Mouse (Mus musculus): ENCODE results near the gene Zfp605. TPM values are rescaled to one million over a fixed set of nuclear protein-coding genes. Genes with fewer than 3 reads are reported as not detected.
A peak's percentile ranks its signal among the peaks of the same experiment; 100 is the strongest.
"Not testable (repeated sequence)": the region's sequence is repeated elsewhere in the genome, so short reads cannot be mapped to it uniquely, and the experiment has no call there.

Gene Zfp605
- 10 to 100 TPM; 15.4 to 17.0 TPM for total RNA-seq (2021)

DNA sequence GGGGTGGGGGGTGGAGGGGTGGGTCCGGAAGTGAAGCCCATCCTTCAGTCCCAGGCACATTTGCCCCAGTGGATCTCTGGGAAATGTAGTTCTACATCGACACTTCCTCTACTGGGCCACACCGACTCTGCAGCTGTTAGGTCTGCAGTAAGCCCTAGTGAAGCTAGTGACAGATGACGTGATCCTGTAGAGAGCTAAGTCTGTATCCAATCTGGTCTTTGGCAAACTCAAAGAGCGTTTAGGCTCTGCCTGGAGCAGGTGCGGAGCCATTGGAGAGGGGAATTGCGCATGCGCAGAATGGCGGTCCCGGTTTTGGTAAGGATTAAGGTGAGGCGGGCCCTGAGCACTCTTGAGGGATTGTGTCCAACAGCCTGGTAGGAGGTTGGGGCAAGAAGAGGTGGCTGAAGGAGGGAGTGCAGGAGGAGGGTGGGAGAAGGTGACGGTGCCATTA is at the start of gene Zfp605:
Zfp605 (plus strand) TSS at position 102 of the 451 bp plus-strand sequence.
- peak; percentile 91 to 92 for DNase-seq (ENCODE audit: extremely low spot score in 1 of 2, low spot score in 1 of 2)

DNA sequence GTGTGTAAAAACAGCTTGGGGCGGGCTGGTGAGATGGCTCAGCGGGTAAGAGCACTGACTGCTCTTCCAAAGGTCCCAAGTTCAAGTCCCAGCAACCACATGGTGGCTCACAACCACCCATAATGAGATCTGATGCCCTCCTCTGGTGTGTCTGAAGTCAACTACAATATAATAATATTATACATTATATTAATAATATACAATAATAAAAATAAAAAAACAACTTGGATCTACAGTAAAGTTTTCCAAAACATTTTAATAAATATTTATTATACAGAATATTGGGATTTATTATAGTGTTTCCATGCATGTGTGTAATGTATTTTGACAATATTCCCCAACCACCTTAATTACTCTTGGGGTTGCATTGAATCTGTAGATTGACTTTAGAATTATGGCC is 37.5 kb upstream of the Zfp605 start, which contains the start of gene Gm17655:
Gm17655 (minus strand) TSS at position 101 of the 400 bp plus-strand sequence.
- DNase-seq (ENCODE audit: extremely low spot score in 1 of 2, low spot score in 1 of 2) = not testable (repeated sequence)

DNA sequence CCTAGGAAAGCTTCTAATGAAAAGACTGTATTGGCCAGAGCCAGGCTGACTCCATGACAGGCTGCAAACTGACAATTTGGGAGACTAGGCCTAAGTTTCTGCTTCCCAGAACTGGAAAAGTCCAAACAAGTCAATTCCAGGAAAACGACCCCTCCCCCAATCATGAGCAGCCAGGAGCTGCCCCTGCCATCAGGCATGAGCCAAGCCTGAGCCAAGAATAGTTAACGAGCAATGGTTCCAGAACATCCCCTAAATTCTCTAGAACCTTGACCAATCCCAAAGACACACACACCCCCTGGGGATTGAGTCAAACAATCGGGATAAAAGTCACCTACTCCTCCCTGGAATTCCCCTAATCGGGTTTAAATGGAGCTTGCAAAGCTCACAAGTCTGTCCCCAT is 26.9 kb upstream of the Zfp605 start:
- DNase-seq (ENCODE audit: extremely low spot score in 1 of 2, low spot score in 1 of 2) = no peak

DNA sequence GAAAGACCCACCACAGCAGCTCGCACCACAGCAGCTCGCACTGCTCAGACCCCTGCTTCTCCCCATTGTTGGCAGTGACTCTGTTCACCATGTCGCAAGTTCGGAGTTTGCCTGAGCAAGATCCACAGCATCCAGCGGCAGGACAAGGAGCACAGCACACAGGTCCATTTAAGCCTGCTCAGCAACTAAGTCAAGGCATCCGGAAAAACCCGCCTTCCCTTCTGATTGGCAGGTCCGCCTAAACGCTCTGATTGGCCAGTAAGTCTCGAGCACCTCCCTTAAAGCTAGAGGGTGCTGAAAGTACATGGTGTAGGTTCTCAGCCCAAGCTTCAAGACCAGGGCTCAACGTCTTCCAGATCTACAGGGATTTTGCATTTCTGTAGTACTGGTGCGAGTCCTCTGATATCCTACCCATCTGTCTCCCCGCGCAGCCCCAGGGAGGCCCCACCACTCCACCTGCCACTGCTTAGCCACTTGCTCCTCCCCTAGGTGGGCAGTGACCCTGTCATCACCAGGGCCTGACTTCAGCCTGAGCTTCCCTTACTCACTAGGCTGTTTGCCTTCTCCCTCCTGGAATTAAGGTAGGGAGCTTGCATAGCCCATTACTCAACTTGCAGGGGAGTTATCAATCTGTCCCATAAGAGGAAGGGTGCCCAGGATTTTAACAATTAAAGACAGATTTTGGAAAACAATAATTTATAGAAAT is 23.6 kb upstream of the Zfp605 start:
- no peak for DNase-seq (ENCODE audit: extremely low spot score in 1 of 2, low spot score in 1 of 2)

DNA sequence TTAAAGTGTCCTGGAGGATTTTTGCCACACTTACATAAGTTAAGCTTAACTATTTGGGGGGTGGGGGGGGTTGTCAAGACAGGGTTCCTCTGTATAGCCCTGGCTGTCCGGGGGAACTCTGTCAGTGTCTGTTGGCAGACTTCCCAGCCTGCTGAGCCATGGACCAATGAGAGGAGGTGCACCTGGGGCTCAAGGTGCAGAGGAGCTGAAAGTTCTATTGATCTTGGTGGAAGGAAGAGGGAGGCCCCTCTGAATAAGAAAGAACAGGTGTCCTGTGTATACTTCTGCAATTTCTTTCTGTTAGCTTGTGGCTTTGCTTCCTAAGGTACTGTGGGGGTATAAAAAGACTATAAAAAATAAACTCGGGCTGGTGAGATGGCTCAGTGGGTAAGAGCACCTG is 18.3 kb upstream of the Zfp605 start:
- DNase-seq (ENCODE audit: extremely low spot score in 1 of 2, low spot score in 1 of 2) = no peak

DNA sequence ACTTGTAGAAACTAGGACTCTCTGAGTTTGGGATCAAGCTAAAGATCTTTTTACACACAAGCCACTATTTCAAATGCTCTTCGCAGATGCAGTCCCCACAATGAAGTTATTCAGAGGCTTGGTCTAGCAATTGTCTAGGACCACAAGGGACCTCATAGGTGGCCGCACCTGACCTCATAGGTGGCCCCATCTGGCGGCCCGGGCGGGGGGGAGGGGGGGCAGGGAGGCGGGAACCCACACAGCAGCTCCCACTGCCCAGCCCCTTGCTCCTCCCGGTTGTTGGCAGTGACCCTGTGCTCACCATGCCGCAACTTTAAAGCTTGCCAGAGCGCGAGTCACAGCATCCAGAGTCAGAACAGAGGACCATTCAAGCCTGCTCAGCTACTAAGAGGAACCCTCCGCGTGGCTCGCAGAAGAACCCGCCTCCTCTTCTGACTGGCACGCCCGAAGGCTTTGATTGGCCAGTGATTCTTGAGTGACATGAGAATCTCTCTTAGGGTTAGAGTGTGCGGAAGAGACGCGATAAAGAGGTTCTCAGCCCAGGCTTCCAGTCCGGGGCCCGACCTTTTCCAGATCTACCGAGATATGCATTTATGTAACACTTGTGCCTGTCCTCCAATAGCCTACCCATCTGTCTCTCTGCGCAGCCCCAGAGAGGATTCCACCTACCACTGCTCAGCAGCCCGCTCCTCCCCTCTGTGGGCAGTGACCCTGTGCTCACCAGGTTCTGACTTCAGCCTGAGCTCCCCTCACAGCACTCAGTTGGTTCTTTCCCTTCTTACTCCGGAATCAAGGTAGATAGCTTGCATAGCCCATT is 15.7 kb upstream of the Zfp605 start, which contains the start of gene Gm35315:
Gm35315 (minus strand) TSS at position 391 of the 817 bp plus-strand sequence.
- peak; percentile 64 to 69 for DNase-seq (ENCODE audit: extremely low spot score in 1 of 2, low spot score in 1 of 2)

DNA sequence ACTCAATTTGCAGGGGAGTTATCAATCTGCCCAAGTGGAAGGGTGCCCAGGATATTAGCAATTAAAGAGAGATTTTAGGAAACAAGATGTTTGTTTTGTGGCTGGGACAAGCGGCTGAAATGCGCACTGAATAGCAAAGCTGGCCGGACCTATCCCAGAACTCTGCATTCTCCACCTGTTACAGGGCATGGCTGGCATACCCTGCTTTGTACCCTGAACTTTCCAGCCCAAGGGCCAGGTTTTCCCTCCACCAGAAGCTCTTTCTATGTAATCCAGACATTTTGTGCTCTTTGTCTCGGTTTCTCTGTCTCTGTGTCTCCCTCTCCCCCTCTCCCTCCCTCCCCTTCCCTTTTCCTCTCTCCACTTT is 15.1 kb upstream of the Zfp605 start:
- DNase-seq (ENCODE audit: extremely low spot score in 1 of 2, low spot score in 1 of 2) = no peak

DNA sequence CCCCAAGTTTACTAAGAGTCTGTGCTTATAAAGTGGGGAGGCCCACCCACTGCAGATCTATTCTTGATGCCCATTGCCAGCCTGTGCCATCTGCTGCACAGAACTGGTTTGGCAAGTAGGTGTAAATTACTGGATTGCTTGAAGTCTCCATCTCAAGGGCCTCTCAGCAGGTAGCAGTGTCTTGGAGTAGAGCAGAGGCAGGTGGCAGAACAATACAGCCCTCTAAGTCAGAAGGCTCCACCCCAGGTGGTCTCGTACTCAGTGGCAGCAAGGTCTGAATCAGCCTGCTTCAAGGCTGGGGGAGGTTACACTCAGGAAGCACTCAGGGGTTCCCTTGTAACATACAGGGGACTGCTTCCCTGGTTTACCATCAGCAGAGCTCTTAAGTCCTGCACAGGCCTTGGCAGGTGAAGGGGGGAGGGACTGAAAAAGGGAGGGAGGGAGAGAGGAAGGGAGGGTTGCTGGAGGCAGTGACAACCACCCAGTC is 10.9 kb upstream of the Zfp605 start:
- DNase-seq (ENCODE audit: extremely low spot score in 1 of 2, low spot score in 1 of 2) = peak in 1 of 2 experiments; percentile 16

DNA sequence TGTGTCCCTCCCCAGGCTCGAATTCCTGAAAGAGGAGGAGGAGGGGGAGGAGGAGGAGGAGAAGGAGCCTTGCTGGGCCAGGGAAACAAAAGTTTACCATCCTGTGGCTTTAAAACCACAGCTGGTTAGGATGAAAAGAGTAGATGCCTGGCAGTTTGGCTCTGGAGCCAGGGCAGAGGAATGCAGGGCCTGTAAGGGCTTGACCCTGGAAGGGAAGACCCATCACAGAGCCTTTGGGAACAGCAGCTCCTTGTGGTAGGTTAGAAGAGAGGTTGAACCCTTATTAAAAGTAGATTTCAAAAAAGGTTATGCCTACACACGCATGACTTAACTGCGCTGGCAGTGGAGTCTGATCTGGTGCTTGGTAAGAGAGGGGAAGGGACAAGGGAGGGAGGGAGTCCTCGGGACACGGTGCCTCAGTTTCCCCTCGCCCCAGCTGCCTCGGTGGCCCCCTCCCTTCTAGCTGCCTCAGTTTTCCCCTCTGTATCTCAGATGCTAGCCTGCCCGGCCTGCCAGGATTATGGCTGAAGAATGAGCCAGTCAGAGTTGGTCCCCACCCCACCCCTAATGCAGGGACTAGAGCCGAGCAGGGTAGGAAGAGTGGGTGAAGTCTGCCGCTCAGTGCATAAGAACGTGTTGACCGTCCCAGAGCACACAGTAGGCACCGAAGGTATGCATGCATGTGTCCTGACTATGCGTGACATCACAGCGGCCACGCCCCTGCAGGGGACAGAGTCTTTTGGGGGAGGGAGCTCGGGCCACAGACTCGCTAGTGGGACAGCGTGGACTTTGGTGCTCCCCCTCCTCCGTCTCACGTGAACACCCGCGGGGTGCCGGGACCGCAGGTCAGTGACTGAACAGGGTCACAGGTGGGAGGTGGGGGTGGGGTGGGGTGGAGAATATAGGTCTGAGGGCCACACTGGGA is 10.0 kb upstream of the Zfp605 start, which contains the start of gene Plcxd1:
Plcxd1 (plus strand) TSS at position 314 of the 925 bp plus-strand sequence.
- peak in 1 of 2 experiments; percentile 19 for DNase-seq (ENCODE audit: extremely low spot score in 1 of 2, low spot score in 1 of 2)

DNA sequence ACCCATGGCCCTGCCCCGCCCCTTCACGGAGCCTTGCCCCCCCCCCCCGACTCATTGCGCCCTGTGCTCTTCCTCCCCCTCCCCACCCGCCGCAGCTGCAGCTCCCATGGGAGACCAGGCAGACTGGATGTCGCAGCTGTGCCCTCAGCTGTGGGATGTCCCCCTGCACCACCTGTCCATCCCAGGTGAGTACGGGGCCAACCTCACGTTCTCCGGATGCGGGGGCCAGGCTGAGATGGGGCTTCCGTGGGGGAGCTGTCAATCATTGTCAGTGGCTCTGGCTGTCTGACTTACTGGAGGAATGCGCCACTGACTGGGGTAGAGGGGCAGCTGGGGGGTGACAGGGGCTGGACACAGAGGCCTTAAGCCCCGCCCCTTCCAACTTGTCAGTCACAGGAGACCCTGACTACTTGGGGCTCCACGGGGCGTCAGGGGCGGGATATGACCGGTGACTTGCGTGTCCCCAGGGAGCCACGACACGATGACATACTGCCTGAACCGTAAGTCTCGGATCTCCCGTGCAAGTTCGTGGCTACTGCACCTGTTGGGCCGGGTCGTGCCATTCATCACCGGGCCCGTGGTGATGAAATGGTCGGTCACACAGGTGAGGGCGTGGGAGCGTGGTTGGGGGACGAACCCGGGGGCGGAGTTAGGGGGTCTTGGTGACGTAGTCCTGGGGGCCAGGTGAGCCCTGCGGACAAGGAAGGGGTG is 8.8 kb upstream of the Zfp605 start:
- peak; percentile 8 to 44 for DNase-seq (ENCODE audit: extremely low spot score in 1 of 2, low spot score in 1 of 2)

DNA sequence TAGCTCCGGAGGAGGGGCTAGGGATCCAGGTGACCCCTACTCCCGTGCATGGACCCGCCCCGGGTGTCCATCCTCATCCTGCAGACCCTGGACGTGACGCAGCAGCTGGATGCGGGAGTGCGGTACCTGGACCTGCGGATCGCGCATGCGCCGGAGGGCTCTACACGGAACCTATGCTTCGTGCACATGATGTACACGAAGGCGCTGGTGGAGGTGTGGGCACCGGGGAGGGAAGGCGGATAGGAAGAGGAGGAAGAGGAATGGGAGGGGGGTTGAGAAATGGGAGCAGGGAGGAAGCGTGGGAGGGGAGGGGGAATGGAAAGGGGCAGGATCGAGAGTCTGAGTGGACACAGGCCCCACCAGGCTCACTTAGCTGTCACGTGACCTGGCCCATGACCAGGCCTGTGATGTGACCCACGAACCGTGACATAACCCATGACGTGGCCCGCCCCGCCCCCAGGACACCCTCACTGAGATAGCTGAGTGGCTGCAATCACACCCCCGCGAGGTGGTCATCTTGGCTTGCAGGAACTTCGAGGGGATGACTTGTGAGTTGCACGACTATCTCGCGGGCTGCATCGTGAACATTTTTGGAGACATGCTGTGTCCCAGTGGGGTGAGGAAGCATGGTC is 8.1 kb upstream of the Zfp605 start:
- peak; percentile 58 to 63 for DNase-seq (ENCODE audit: extremely low spot score in 1 of 2, low spot score in 1 of 2)

DNA sequence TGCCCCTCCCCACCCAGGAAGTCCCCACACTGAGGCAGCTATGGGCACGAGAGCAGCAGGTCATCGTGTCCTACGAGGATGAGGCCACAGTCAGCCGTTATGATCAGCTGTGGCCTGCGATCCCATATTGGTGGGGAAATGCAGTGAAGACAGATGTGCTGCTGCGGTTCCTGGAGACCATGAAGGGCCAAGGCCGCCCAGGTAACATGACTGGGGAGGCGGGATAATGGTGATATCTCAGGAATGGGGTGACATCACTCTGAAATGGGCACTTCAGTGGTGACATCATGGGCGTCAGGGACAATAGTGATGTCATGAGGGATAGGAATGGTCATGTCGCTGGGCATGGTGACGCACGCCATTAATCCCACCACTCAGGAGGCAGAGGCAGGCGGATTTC is 7.5 kb upstream of the Zfp605 start:
- no peak for DNase-seq (ENCODE audit: extremely low spot score in 1 of 2, low spot score in 1 of 2)

DNA sequence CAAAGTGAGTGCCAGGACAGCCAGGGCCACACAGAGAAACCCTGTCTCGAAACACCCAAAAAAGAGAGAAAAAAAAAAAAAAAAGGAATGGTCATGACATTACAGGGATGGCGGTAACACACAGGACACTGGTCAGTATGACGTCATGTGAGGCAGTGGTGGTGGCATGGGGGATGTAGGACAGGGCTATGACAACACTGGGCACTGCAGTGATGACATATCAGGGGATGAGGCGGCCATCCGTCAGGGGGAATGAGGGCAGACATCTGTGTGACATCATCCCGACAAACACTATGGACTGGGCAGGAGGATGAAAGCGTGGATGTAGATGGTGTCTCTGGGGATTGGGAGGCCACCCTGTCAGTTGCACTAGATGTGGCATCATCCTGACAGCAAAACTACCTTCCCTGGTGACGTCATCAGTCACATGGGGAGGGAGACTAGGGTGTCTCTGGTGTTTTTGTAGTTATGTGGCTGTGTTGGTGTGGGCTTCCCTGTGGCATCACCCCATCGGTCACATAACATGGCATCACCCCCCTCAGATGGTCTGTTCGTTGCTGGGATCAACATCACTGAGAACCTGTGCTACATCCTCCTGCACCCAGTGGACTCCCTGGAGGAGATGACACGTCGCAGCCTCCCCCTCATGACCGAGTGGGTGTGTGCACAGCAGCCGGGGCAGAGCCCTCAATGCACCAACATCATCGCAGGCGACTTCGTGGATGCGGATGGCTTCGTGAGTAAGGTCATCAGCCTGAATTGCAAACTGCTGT is 6.9 kb upstream of the Zfp605 start:
- DNase-seq (ENCODE audit: extremely low spot score in 1 of 2, low spot score in 1 of 2) = peak in 1 of 2 experiments; percentile 23

DNA sequence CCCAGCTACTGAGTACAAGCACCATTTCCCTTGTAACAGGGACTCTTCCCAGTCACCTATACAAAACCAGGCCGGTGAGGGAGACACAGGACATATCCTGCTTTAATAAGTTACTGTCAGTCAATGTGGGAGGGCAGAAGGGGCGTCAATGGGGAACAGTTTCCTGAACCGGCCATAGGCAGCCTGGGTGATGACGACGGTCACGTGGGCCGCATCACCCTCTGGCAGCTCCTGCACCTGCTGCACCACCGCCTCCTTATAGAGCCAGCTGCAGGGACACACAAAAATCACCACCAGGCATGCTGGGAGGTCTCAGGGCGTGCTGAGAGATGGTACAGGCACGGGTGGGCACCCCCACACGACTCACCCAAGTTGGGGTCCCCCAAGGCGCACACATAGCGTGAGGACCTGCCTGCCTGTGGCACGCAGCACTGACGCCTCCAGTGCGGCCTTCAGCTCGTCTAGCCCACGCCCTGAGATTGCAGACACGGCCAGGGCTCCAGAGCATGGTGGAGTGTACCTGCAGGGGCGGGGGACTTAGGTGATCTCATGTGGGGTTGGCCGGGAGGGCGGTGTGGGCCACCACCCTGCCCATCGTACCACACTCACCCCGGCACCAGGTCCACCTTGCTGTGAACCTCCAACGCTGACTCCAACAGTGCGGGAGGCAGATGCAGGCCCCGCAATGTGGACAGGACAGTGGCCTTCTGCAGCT is 5.8 kb upstream of the Zfp605 start:
- no peak for DNase-seq (ENCODE audit: extremely low spot score in 1 of 2, low spot score in 1 of 2)

DNA sequence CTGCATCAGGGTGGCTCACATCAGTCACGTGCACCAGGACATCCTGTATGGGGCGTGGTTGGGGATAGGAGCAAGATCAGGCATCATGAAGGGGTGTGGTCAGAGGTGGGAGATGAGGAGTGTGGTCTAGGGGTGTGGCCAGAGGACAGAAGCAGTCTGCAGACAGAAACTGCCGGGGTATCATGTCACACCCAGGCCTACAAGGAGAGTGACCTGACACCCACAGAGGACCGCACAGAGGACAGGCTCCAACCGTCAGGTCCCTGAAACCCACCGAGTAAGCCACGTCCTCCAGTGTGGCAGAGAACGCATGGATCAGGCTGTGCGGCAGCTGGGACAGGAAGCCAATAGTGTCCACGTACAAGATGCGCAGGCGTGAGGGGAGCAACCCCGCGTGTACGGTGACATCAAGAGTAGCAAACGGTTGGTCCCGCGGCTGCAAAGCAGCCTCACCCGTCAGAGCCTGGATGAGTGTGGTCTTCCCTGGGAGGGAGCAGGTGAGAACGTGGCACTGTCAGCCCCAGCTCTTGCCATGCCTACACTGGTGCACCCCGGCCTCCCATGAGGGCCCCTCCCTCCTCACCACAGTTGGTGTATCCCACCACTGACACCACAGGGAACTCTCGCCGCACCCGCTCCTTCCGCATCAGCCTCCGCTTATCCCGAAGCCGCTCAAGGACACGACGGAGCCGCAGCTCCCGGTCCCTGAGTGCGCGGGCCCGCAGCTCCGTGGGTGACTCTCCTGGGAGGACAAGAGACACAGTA is 5.1 kb upstream of the Zfp605 start:
- DNase-seq (ENCODE audit: extremely low spot score in 1 of 2, low spot score in 1 of 2) = peak; percentile 9 to 14

DNA sequence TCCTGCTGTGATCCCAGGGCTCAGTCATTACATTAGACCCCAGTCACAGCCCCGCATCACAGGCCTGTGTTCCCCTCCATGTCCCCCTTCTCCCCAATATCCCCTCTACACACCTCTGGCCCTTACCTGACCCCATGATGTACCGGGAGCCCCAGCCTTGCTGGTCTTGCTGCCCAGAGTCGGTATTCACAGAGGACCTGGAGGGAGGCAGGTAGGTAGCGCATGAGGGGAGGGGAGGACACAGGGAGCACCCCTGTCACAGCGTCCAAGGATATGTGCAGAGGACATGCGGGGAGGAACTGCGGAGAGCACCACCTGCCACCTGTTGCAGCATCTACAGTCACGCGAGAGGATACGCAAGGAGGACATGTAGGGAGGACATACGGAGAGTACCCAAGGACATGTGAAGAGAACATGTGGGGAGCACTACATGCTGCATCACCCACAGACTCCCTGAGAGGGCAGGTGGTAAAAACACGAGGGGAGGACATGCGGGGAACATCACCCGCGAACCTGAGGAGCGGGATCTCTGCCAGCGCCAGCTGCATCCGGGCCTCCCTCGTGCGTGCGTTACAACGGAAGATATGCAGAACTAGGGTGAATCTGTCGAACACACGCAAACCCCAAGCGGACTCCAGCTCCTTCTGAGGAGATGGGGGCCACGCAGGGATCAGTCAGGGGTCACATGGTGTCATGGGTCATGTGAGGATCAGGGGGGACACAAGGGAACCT is 3.6 kb upstream of the Zfp605 start:
- peak; percentile 8 to 20 for DNase-seq (ENCODE audit: extremely low spot score in 1 of 2, low spot score in 1 of 2)
